Mouse (Mus musculus) thymus, postnatal 4 days (tissue): Measurements from ENCODE around the gene Anxa9.

ENCODE experiments used
- DNase-seq: peaks from one replicate; pipeline ENCODE4 v3.0.0; 2021

Gene Anxa9

DNA sequence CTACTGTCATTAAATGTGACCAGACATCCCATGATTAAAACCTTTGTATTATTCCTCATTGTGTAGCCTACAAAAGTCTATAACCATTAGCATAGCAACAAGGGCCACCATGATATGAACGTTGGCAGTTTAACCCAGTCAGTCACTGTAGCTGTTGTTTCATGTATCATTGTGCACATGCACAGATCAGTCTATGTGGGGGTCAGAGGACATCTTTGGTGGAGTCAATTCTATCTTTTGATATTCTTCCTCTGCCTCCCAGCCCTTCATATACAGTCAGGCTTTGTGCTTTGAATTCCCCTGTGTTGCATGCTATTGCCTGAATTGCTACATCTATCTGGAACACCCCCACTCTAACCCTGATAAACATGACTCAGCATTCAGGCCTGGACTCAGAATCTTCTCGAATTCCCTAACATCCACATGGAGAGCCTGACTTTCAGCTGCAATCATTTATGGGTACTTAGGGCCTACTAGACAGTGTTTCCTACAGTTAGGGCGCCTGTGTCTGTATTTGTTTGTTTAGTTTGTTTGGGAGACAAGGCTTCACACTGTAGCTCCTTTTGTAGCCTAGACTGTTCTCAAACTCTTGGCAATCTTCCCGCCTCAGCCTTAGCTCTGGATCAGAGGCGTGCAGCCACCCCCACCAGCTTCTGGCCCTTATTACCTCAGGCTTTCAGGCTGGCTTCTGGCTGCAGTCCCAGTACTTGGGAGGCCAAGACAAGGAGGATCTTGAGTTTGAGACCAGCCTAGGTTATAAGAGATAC, 60.3 kb downstream of the Anxa9 start:
- DNase-seq, result no peak
